Mouse (Mus musculus): ENCODE measurements at regions not wholly inside any gene's neighbourhood (a gene's known extent, or its start where the extent isn't known, plus 50 kb on each side); places are given as distances from the start of the nearest gene placed in this dataset.

DNA sequence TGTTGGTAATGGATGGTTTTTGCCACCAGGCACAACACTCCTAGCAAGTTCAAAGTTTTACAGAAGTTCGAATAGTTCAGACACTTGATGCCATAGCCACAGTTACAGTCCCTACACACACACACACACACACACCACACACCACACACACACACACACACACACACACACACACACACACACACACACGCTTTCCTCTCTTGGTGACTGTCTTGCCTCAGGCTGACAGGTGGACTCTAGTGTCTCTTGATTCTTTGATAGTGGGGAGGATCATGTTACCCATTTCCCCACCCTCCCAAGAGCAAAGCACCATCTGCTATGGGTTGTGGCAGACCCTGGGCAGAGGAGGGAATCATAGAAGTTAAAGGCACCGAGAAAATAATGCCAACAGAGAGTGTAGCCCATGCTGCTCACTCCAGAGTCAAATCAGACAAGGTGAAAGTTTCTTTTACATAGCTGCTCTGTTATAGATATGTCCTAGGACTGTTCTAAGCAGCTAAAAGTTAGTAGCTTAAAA is 75.9 kb downstream of the Klhl25 start:
- no peak for ATAC-seq

DNA sequence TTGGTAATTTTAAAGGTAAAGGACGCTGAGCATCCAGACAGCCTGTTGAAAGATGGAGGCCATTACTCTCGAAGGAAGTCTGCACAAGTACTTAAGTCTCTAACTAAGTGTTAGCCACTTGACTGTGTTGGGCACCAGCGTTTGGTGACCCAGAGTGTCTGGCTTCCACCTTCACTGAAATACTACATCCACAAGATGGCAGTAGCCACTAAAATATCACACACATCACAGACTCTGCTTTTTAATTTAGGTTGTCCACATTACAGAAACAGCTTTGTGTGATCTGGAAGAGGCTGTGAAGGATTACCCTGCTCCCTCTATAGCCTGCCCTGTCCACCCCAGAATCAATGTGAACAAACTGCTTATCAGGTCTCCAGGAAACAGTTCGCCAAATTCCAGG is 79.4 kb downstream of the Klhl25 start:
- ATAC-seq = peak; percentile 82

- ATAC-seq = no peak
Observed at GRCm38 (mm10) chr7:75943844-75944243, 95.7 kb downstream of the Klhl25 start.

DNA sequence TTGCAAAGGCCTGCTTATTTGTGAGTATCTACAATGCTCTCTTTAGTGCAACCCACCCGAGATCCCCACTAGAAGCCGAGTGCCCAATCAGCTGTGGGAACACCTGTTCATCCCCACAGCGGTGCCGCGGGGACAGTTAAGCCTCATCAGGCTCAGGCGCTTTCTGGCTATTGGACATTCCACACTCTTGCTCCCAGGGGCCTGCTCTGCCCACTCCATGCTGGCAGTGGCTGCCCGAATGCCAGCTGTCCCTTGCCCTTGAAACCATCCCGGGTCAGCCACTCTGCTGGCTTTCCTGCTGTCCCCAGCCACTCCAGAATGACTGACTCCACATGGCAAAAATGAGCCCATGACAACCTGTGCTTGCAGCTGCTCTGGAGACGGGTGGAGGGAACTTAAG is 107.6 kb downstream of the Klhl25 start:
- no peak for ATAC-seq

DNA sequence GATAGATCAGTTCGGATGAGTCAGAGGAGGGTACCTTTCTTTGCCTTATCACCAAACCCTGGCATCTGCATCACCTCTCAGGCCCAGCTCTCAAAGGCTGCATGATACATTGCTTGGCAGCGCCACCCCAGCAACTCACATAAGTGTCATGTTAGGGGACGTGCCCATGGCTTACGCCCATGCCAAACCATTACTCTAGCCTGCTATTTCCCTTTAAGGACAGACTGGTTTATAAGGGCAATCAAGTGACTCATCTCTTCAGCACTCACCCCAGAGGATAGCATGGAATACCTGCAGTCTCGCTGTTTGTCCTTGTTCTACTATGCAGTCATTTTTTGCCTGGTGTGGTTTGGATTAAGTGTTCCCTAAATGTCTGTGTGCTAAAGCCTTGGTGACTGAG is 109.3 kb downstream of the Klhl25 start:
- ATAC-seq = no peak

DNA sequence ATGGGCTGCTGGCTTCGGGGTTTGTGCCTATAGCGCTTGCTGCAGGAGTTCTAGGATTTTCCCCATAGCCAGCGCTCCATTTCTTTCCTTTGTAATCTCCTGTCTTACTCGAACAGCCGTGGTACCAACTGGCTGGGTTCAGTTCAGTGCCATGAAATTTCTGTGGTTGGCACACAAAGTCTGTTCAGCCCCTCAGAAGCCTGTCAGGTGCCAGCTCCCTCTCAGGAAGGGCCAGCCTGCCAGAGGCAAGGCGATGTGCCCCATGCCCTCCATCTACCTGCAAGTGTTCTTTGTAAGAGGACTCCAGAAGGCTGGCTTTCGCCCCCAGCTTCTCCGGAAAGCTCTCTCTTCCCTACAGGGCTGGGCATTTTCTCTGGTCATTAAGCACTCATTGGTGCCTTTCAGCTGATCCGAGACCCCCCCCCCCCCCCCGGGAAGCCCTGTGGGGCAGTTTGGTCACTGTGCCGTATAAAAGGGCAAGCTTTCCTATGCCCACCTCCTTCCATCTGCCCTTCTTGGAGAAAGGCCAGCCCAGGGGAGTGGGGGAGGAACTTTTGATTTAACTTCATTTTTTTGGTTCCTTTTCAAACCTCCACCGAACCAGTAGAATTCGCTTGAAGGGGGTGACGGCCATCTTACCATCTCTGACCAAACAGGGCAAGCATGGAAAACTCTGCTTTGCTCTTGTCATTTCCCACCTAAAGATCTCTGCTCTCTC is 112.0 kb downstream of the Klhl25 start:
- no peak for ATAC-seq

DNA sequence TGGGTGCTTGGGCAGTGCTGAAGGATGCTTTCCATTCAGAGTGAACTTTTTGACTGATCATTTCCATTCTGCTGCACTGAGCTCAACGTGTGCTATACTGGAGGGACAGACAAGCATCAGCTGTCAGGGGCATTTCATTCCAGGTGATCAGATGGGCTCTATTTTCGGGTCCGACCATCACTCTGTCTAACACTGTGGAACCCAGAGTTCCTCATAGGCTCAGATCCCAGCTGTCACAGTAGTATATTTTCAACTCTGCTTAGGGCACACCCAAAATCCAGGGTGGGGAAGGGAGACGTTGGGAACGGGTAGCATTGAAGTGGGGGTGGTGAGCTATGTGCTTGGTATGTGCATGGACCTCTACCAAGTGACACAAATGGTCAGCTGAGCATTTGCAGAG is 120.1 kb downstream of the Klhl25 start:
- ATAC-seq = no peak

DNA sequence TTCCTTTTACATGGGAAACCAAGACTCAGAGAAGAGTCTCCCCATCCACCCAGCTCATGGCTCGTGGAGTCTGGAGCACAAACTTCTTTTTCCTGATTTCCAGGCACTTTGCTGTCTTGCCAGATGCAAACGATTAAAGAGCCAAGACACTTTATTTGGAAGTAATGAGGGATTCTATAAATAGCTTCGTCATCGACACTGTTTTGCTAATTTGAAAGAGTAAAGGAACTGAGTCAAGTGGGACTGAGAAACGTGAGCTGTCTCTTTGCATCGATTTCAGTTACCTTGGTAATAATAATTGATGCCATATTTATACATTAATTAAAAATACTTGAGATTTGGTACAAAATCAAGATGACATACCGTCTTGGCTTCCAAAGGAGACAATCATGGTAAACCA is 122.8 kb downstream of the Klhl25 start:
- ATAC-seq = no peak

DNA sequence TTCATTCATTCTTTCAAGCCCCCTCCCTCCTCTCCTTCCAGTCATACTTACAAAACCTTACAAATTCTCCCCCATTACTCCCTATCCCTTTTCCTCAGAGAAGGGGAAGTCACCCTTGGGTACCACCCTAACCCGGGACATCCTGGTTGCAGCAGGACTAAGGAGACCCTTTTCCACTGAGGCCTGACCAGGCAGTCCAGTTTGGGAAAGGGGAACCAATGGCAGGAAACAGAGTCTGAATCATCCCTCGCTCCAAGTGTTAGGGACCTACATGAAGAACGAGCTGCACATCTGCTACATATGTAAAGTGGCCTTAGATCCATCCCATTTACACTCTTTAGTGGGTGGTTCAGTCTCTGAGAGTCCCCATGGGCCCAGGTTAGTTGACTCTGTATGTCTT is 123.6 kb downstream of the Klhl25 start:
- ATAC-seq = no peak

GRCm38 (mm10) chr7:75981560-75981959 is 133.4 kb downstream of the Klhl25 start:
- ATAC-seq = peak; percentile 94

DNA sequence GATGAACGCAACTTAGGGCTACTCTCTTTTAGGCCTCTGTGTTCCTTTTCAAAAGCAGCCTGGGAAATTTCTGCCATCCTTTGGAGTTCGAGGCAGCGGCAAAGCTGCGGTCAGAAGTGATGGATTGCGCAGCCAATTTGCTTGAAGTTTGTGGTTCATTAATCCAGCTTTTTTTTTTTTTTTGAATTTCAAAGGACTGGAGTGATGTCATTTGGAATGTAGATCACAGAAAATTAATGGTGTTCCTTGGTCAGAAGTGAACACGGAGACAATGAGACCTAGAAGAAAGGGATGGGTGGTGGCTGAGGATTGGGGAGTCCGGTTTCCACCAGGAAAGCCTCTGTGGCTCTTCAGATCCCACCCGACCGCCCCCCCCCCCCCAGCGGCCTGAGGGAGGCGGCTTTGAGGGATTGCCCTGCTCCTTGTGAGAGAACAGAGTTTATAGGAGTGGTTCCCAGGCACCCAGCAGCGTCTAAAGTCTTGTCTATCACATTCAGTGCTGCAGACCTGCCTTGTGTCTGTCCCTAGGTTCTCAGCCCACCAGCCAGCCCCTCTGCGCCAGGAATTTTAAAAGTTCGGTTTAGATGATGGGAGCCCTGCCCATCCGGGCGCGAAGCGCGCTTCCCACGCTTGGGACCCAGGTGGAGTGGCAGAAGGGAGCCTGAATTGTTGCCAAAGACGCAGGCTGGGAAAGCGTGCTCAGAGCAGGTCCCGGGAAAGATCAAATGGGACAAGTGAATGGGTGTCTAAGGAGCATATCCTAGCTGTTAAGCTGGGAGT is 135.1 kb downstream of the Klhl25 start:
- ATAC-seq = no peak

GRCm38 (mm10) chr7:75983809-75984171 is 135.7 kb downstream of the Klhl25 start:
- ATAC-seq = no peak

GRCm38 (mm10) chr7:75998853-75999252 is 150.7 kb downstream of the Klhl25 start:
- ATAC-seq = no peak

- no peak for ATAC-seq
Observed at GRCm38 (mm10) chr7:75999324-75999907, 151.3 kb downstream of the Klhl25 start.

GRCm38 (mm10) chr7:76001012-76001411 is 152.9 kb downstream of the Klhl25 start:
- no peak for ATAC-seq

GRCm38 (mm10) chr7:76008226-76008625 is 160.1 kb downstream of the Klhl25 start:
- no peak for ATAC-seq

DNA sequence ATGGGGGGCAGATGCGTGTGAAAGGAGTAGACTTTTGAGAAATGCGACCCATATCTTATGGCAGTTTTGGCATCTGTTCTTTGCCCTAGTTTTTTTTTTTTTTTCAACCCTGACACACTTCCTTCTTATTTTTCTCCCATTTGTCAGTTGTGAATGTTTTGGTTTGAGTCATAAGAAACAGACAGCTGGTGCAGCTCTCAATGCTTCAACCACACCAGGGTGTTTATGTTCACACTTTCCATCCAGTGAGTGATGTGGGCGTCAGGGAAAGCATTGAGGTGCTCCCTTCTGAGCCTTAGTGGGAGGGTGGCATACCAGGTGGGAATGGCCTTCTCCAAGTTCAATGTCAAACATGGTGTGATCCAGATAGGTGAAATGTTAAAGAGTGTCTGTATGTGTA is 181.9 kb upstream of the Agbl1 start:
- peak; percentile 74 for ATAC-seq

DNA sequence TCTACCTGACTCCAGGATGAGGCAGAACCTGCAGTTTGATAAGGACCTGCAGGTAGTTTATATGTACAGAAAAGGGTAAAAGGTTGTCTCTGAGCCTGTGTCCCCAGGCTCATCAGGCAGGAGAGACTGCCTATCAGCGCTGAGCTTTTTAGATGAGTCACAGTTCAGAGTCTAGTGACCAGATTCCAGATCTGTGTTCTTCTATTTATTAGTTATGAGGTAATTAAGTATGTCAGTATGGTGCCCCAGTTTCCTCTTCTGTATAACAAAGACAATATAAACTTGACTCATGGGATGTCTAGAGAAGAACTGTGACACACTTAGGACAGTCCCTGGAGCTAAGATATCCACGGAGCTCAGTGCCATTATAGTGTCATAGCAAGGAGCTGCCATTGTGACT is 180.3 kb upstream of the Agbl1 start:
- ATAC-seq = peak; percentile 27

DNA sequence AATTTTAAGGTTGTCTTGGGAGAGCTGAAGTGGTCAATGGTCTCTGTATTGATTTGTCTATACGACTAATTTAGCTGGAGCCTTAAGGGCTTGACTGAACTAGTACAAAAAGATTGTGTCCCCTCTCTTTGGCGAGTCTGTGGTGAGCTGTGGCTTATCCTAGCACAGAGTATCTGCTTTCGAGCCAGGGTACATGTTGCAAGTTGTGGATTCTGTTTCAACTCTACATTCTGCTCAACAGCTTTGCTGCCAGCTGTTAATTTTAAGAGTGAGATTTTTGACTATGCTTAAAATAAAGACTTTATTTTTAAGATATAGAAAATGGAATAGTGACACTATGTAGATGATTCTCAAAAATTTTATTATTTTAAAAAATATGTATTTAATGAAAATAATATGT is 175.8 kb upstream of the Agbl1 start:
- ATAC-seq = no peak

- no peak for ATAC-seq
Observed at GRCm38 (mm10) chr7:76099149-76099548, 130.5 kb upstream of the Agbl1 start.

DNA sequence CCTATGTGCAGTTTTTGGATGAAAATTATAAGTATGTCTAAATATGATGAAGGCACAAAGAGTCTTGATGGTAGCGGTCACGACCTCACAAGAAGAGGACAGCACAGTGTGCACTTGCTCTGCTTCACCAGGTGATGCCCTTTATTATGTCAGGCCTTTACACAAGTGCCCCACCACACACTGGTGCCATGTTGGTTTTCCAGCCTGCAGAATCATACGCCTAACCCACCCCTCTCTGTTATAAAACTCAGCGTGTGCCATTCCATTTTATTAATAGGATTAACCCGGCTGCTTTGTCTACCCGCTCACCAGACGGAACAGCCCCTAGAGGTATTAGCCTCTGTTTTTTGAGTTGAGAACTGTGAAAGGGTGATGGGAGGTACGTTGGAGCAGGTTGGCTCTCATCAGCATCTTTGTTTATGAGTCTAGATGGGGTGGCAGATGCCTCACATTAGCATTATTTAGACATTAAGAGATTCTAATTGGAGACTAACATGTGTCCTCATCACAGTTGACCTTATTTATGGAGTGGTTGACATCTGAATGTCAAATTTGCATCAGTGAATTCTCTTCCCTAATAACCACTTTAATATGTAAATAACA is 108.3 kb upstream of the Agbl1 start:
- ATAC-seq = no peak

- ATAC-seq = no peak
Observed at GRCm38 (mm10) chr7:76127641-76128111, 102.0 kb upstream of the Agbl1 start.

DNA sequence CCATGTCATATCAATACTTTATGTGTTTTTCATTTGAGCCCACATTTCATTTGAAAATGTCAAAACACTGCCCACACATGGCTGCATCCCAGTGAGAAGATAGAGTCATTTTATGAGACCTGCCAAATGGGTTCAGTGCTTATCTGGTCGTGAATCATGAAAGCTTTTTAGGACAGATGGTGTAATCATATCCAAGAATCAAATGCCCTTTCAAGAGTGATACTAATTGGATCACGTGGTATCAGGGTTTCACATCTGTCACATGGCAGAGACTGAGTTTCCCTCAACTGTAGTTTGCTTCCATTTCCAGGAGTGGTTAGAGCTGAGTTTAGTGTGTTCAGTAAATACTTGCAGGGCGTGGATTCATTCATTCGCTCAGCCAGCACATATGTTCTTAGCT is 87.2 kb upstream of the Agbl1 start:
- ATAC-seq = no peak
